Mouse (Mus musculus): ENCODE results near the gene Coq5. TPM values are rescaled to one million over a fixed set of nuclear protein-coding genes. Genes with fewer than 3 reads are reported as not detected.

The Coq5 gene
- polyA plus RNA-seq, 1 experiment from 2014 or later: 19.6 TPM

DNA sequence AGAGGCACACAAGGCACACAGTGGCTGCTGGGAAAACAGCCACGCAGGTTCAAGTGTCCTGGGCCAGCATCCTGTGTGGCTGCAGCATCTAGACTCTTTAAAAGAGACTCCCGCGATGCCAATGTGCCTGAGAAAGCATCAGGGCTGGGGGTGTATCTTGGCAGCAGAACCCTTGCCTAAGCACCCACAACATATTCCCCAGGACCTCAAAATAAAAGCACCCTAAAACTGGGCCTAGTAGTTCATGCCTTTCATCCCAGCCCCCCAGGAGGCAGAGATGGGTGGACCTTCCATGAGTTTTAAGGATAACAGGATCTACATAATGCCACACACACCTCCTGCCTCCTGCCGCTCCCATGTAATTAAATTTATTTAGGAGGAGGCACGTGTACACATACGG lies 44.9 kb upstream of the Coq5 start:
- DNase-seq (no peak), ATAC-seq (no peak)
- Histone ChIP-seq H3K9ac (replicated peaks) (no peak overlapping the region), H3K4me2 (ENCODE audit: low read depth, low read length) (no peak overlapping the region), H3K4me3 (ENCODE audit: low read depth, low read length) (no peak overlapping the region), H3K27ac (ENCODE audit: low read depth) (no peak overlapping the region), H3K36me3 (replicated peaks; ENCODE audit: insufficient read depth, low read length) (0 out of 2 replicates have a peak, but pooled peaks cover under 1% of the 10 kb centered on the region), H3K9me3 (ENCODE audit: low read length) (no peaks in the 10 kb centered on the region), H3K27me3 (ENCODE audit: insufficient read depth, low read length) (peaks cover 25% of the 10 kb centered on the region), H3K4me1 (ENCODE audit: insufficient read depth) (peaks cover 14% of the 10 kb centered on the region; the same call in 1 of the 2 replicates)
- 82% methylated on average over 6 of the region's 6 CpGs for WGBS (ENCODE audit: insufficient replicate concordance)
- no peak for TF ChIP-seq CTCF (IDR thresholded peaks at IDR 0.05; ENCODE audit: low read depth)
- TF ChIP-seq EP300 (IDR thresholded peaks at IDR 0.05; ENCODE audit: low read depth): no peak

DNA sequence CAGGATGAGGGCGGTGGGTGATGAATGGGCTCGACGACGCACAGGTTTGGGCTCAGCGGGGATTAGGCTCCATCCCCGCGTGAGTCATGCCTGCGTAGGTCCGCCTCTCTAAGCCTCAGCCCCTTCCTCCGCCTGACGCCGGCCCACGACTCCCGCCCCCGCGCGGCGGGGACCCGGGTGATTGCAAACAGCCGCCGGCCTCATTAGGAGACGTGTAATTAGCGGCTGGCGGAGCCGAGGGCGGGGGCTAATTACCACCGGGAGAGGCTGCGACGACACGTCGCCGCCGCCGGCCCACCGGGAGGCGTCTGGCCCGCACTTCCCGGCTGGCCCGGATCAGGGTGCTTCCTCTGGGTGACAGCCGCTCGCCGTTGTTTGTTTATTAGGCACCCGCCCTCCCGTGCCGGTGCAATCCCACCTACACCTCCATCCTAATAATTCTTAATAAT lies 44.1 kb upstream of the Coq5 start:
- TF ChIP-seq EP300 (IDR thresholded peaks at IDR 0.05; ENCODE audit: low read depth): no peak
- no peak for TF ChIP-seq CTCF (IDR thresholded peaks at IDR 0.05; ENCODE audit: low read depth)
- ATAC-seq (peak; percentile 7; the same call in 1 of the 2 replicates), DNase-seq (peak; percentile 36)
- 2% methylated on average over 44 of the region's 45 CpGs for WGBS (ENCODE audit: insufficient replicate concordance)
- Histone ChIP-seq H3K4me3 (ENCODE audit: low read depth, low read length) (peak overlapping the region; percentile 50), H3K4me2 (ENCODE audit: low read depth, low read length) (peak overlapping the region; percentile 97), H3K27me3 (ENCODE audit: insufficient read depth, low read length) (peaks cover 25% of the 10 kb centered on the region), H3K27ac (ENCODE audit: low read depth) (no peak overlapping the region), H3K9me3 (ENCODE audit: low read length) (no peaks in the 10 kb centered on the region), H3K4me1 (ENCODE audit: insufficient read depth) (peaks cover 14% of the 10 kb centered on the region; the same call in 1 of the 2 replicates), H3K36me3 (replicated peaks; ENCODE audit: insufficient read depth, low read length) (peaks cover 8% of the 10 kb centered on the region), H3K9ac (replicated peaks) (peak overlapping the region; percentile 50)

DNA sequence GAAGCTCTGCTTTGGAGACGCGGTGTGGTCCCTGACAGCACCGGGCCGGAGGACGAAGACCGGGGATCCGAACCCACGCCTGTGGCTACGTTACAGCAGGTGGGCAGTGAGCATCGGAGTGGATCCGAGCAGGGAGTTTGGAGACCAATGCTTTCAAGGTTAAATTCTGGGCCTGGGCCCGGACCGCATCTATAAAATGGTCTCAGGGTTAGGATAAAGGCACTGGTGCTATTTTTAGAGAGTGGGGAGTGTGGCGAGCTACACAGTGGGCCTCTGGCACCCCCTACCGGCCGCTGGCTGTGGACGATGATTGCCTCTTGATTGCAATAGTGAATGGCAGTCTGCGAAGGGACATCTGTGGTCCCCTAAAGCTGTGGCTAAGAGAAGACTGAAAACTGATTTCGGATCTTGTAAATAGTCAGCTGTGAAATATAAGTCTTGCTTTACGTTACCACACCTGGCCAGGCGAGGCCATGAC lies 43.6 kb upstream of the Coq5 start, which contains the start of gene Pop5:
Pop5 (plus strand) TSS at position 51 of the 478 bp plus-strand sequence.
- ATAC-seq (peak; percentile 60), DNase-seq (peak; percentile 93)
- peaks cover 25% of the 10 kb centered on the region for H3K27me3 ChIP-seq (ENCODE audit: insufficient read depth, low read length)
- H3K27ac ChIP-seq (ENCODE audit: low read depth): no peak within 1 kb of the TSS
- peak within 1 kb of the TSS; percentile 97 for H3K4me2 ChIP-seq (ENCODE audit: low read depth, low read length)
- peaks cover 13% of the 10 kb centered on the region for H3K36me3 ChIP-seq (replicated peaks; ENCODE audit: insufficient read depth, low read length)
- WGBS (ENCODE audit: insufficient replicate concordance): 2% methylated on average over 21 of the region's 21 CpGs
- H3K9me3 ChIP-seq (ENCODE audit: low read length): no peaks in the 10 kb centered on the region
- peak within 1 kb of the TSS; percentile 50 for H3K4me3 ChIP-seq (ENCODE audit: low read depth, low read length)
- peak within 1 kb of the TSS; percentile 50 for H3K9ac ChIP-seq (replicated peaks)
- peaks cover 14% of the 10 kb centered on the region; the same call in 1 of the 2 replicates for H3K4me1 ChIP-seq (ENCODE audit: insufficient read depth)
- TF ChIP-seq CTCF (IDR thresholded peaks at IDR 0.05; ENCODE audit: low read depth): peak; percentile 97
- TF ChIP-seq EP300 (IDR thresholded peaks at IDR 0.05; ENCODE audit: low read depth): no peak

DNA sequence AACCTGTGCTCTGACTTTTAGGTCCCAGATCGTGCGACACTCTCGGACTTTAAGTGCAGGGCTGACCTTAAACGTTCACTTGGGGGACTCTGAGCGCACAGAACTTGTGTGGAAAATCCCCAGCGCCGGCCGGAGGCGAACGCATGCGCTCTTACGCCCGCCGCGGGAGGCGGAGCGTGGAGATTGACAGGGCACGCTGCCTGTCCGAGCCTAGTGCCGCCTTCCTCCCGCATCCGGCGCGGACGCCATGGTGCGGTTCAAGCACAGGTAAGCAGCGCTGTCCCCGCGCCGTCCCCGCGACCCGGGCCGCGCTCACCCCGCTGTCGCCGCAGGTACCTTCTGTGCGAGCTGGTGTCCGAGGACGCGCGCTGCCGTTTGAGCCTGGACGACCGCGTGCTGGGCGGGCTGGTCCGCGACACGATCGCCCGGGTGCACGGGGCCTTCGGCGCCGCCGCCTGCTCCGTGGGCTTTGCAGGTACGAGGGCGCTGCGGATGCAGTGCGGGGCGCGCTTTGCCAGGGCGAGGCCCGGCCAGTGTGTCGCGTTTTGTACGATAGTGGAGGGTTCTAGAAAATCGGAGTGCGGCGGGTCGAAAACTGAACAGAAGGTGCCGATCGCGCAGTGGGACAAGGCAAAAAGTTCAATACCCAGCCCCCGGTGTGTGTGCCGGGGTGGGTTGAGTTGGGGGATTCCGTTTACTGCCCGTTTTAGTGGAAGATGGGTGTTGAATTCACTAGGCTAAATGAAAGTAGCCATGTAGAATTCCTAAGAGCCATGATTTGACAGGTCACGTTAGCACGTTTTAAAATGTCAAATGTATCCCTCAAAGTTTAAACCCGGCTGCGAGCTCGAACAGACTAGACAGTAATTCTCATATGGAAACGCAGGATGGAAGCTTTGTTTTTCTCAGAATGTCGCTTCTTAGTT lies 41.4 kb upstream of the Coq5 start:
- ATAC-seq (peak; percentile 87), DNase-seq (peak; percentile 93)
- TF ChIP-seq CTCF (IDR thresholded peaks at IDR 0.05; ENCODE audit: low read depth) (no peak), EP300 (IDR thresholded peaks at IDR 0.05; ENCODE audit: low read depth) (no peak)
- H3K4me2 ChIP-seq (ENCODE audit: low read depth, low read length): peak overlapping the region; percentile 88
- under 1% methylated on average over 88 of the region's 88 CpGs for WGBS (ENCODE audit: insufficient replicate concordance)
- H3K27me3 ChIP-seq (ENCODE audit: insufficient read depth, low read length): peaks cover 20% of the 10 kb centered on the region
- peaks cover 14% of the 10 kb centered on the region; the same call in 1 of the 2 replicates for H3K4me1 ChIP-seq (ENCODE audit: insufficient read depth)
- H3K9ac ChIP-seq (replicated peaks): peak overlapping the region; percentile 78
- no peaks in the 10 kb centered on the region for H3K9me3 ChIP-seq (ENCODE audit: low read length)
- peak overlapping the region; percentile 81 for H3K4me3 ChIP-seq (ENCODE audit: low read depth, low read length)
- H3K27ac ChIP-seq (ENCODE audit: low read depth): peak overlapping the region; percentile 41
- H3K36me3 ChIP-seq (replicated peaks; ENCODE audit: insufficient read depth, low read length): peaks cover 36% of the 10 kb centered on the region

DNA sequence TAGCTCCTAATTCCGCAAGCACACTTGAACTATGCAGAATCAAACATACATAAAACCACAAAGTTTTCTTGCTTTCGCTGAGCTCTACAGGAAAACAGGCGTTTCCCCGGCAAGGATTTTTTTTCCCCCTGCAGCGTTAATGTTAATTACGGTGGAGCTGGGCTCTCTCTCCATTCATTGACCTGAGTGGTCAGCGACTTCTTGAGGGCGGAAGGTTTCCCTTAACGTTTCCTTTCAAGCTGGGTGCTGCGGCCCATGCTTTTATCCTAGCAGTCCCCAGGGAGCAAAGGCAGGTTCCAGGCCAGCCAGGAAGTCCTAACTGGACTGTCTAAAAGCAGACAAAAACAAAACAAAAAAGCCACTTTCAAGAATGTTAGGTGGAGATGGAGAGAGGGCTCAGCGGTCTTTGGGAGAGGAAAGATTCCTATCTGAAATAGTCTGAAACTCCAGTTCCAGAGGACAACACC lies 40.7 kb upstream of the Coq5 start:
- H3K4me3 ChIP-seq (ENCODE audit: low read depth, low read length): peak overlapping the region; percentile 81
- H3K27me3 ChIP-seq (ENCODE audit: insufficient read depth, low read length): peaks cover 15% of the 10 kb centered on the region
- peaks cover 14% of the 10 kb centered on the region; the same call in 1 of the 2 replicates for H3K4me1 ChIP-seq (ENCODE audit: insufficient read depth)
- 0 out of 2 replicates have a peak overlapping the region, but pooled peaks have one; percentile 3 for H3K27ac ChIP-seq (ENCODE audit: low read depth)
- H3K9me3 ChIP-seq (ENCODE audit: low read length): no peaks in the 10 kb centered on the region
- H3K9ac ChIP-seq (replicated peaks): peak overlapping the region; percentile 78
- peak overlapping the region; percentile 88 for H3K4me2 ChIP-seq (ENCODE audit: low read depth, low read length)
- TF ChIP-seq CTCF (IDR thresholded peaks at IDR 0.05; ENCODE audit: low read depth): no peak
- TF ChIP-seq EP300 (IDR thresholded peaks at IDR 0.05; ENCODE audit: low read depth): no peak
- no peak for DNase-seq
- ATAC-seq: no peak
- peaks cover 43% of the 10 kb centered on the region for H3K36me3 ChIP-seq (replicated peaks; ENCODE audit: insufficient read depth, low read length)
- WGBS (ENCODE audit: insufficient replicate concordance): 12% methylated on average over 11 of the region's 11 CpGs

DNA sequence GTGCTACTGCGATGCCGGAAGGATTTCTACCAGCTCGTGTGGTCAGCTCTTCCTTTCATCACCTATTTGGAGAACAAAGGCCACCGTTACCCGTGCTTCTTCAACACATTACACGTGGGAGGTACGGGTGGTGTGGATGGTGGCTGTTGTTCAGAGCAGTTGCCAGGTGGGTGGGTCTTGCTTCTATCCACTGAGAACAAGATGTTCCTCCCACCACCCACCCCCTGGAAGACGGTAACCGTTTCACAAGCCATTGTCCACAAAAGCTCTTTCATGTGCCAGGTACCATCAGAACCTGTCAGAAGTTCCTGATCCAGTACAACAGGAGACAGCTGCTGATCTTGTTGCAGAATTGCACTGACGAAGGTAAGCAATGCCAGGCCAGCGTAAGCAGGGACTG lies 39.3 kb upstream of the Coq5 start:
- H3K36me3 ChIP-seq (replicated peaks; ENCODE audit: insufficient read depth, low read length): peaks cover 57% of the 10 kb centered on the region
- DNase-seq: no peak

More for the DNA sequence above, 39.3 kb upstream of the Coq5 start:
- H3K4me1 ChIP-seq (ENCODE audit: insufficient read depth): peaks cover 12% of the 10 kb centered on the region; the same call in 1 of the 2 replicates
- H3K27ac ChIP-seq (ENCODE audit: low read depth): no peak overlapping the region
- WGBS (ENCODE audit: insufficient replicate concordance): 82% methylated on average over 11 of the region's 11 CpGs
- H3K9ac ChIP-seq (replicated peaks): no peak overlapping the region
- no peaks in the 10 kb centered on the region for H3K9me3 ChIP-seq (ENCODE audit: low read length)
- no peak overlapping the region for H3K4me2 ChIP-seq (ENCODE audit: low read depth, low read length)
- H3K4me3 ChIP-seq (ENCODE audit: low read depth, low read length): no peak overlapping the region
- peaks cover 6% of the 10 kb centered on the region for H3K27me3 ChIP-seq (ENCODE audit: insufficient read depth, low read length)
- ATAC-seq: no peak
- TF ChIP-seq EP300 (IDR thresholded peaks at IDR 0.05; ENCODE audit: low read depth): no peak
- no peak for TF ChIP-seq CTCF (IDR thresholded peaks at IDR 0.05; ENCODE audit: low read depth)

All from liver, postnatal 0 days (tissue).